Mouse (Mus musculus): ENCODE measurements around the gene Mrc2.

DNA sequence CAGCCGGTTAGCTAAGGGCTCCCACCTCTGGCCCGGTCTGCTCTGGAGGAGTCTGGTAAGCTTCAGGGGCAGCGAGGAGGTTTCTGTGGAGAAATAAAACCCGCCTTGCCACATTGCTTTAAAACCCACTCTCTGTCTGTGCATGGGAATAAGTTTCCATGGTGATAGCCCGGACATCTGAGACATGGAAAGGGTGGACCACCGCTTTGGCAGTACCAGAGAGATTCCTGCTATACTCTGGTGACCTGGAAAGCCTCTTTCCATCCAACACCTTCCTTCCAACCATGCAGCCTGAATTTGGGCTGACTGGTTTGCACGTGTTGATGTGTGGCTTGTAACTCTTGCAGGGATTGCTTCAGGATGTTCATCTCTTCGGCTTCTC, 21.2 kb downstream of the Mrc2 start:
- no peak for TF ChIP-seq MAX (IDR thresholded peaks at IDR 0.05; ENCODE audit: low read length)
- no peak for TF ChIP-seq CTCF (IDR thresholded peaks at IDR 0.05 in 2 of 3, conservative IDR thresholded peaks at IDR 0.05 in 1 of 3; ENCODE audit: control insufficient read depth in 1 of 3, insufficient read depth in 1 of 3, low read depth in 2 of 3, low read length in 3 of 3, poor library complexity in 1 of 3, severe bottlenecking in 1 of 3)
- no peak for TF ChIP-seq POLR2A (IDR thresholded peaks at IDR 0.05; ENCODE audit: control insufficient read depth in 1 of 2, insufficient read depth in 1 of 2, low read depth in 1 of 2, low read length in 2 of 2, poor library complexity in 1 of 2)
- no peak for TF ChIP-seq HCFC1 (IDR thresholded peaks at IDR 0.05; ENCODE audit: low read depth, low read length)
- TF ChIP-seq MYB (IDR thresholded peaks at IDR 0.05; ENCODE audit: low read depth, low read length): no peak
- no peak for TF ChIP-seq USF2 (IDR thresholded peaks at IDR 0.05; ENCODE audit: borderline replicate concordance in 1 of 2, insufficient read depth in 1 of 2, low read depth in 1 of 2, low read length in 2 of 2)
- no peak for TF ChIP-seq JUND (IDR thresholded peaks at IDR 0.05; ENCODE audit: low read depth, low read length)
